Mouse (Mus musculus): ENCODE measurements around the gene H6pd. TPM values are rescaled to one million over a fixed set of nuclear protein-coding genes. Genes with fewer than 3 reads are reported as not detected.

H6pd gene
- total and polyA plus RNA-seq, 2 experiments from 2014 or later: 7.3 to 25.7 TPM

GRCm38 (mm10) chr4:149977801-149978544 lies 30.9 kb downstream of the H6pd start:
- ATAC-seq (ENCODE audit: insufficient read depth, low read depth) (peak; percentile 69), DNase-seq (ENCODE audit: low spot score) (no peak)
- peak overlapping the region; percentile 26; the same call in 1 of the 2 replicates for H3K27ac ChIP-seq (ENCODE audit: low read depth)
- H3K27me3 ChIP-seq (ENCODE audit: control insufficient read depth, insufficient read depth, low read length): 0 out of 2 replicates have a peak, but pooled peaks cover 4% of the 10 kb centered on the region
- H3K9ac ChIP-seq (replicated peaks; ENCODE audit: low read depth, low read length): no peak overlapping the region
- WGBS: 31% methylated on average over 17 of the region's 17 CpGs
- TF ChIP-seq CTCF (IDR thresholded peaks at IDR 0.05; ENCODE audit: low read depth) (no peak), EP300 (IDR thresholded peaks at IDR 0.05; ENCODE audit: low read depth) (no peak)
- H3K4me3 ChIP-seq (ENCODE audit: low read depth, low read length): no peak overlapping the region
- no peak overlapping the region for H3K4me2 ChIP-seq (ENCODE audit: low read depth, low read length)
- H3K4me1 ChIP-seq (ENCODE audit: control insufficient read depth, insufficient read depth): peaks cover 13% of the 10 kb centered on the region
- peaks cover 21% of the 10 kb centered on the region for H3K36me3 ChIP-seq (replicated peaks; ENCODE audit: control insufficient read depth, insufficient read depth, low read length)
- H3K9me3 ChIP-seq (replicated peaks; ENCODE audit: control insufficient read depth, low read length): no peaks in the 10 kb centered on the region

- 77% methylated on average over 6 of the region's 6 CpGs for WGBS
- Histone ChIP-seq H3K9me3 (replicated peaks; ENCODE audit: control insufficient read depth, low read length) (no peaks in the 10 kb centered on the region), H3K4me1 (ENCODE audit: control insufficient read depth, insufficient read depth) (peaks cover 13% of the 10 kb centered on the region), H3K4me3 (ENCODE audit: low read depth, low read length) (no peak overlapping the region), H3K9ac (replicated peaks; ENCODE audit: low read depth, low read length) (no peak overlapping the region), H3K27ac (ENCODE audit: low read depth) (no peak overlapping the region), H3K4me2 (ENCODE audit: low read depth, low read length) (no peak overlapping the region), H3K36me3 (replicated peaks; ENCODE audit: control insufficient read depth, insufficient read depth, low read length) (peaks cover 17% of the 10 kb centered on the region), H3K27me3 (ENCODE audit: control insufficient read depth, insufficient read depth, low read length) (0 out of 2 replicates have a peak, but pooled peaks cover 4% of the 10 kb centered on the region)
- no peak for ATAC-seq (ENCODE audit: insufficient read depth, low read depth)
- TF ChIP-seq EP300 (IDR thresholded peaks at IDR 0.05; ENCODE audit: low read depth) (no peak), CTCF (IDR thresholded peaks at IDR 0.05; ENCODE audit: low read depth) (no peak)
- no peak for DNase-seq (ENCODE audit: low spot score)
Observed at GRCm38 (mm10) chr4:149977181-149977580, 31.6 kb downstream of the H6pd start.

- no peak for TF ChIP-seq EP300 (IDR thresholded peaks at IDR 0.05; ENCODE audit: low read depth)
- DNase-seq (ENCODE audit: low spot score): no peak
- no peak overlapping the region for H3K27ac ChIP-seq (ENCODE audit: low read depth)
- peaks cover 13% of the 10 kb centered on the region for H3K4me1 ChIP-seq (ENCODE audit: control insufficient read depth, insufficient read depth)
- no peak overlapping the region for H3K9ac ChIP-seq (replicated peaks; ENCODE audit: low read depth, low read length)
- peaks cover 3% of the 10 kb centered on the region; the same call in 1 of the 2 replicates for H3K36me3 ChIP-seq (replicated peaks; ENCODE audit: control insufficient read depth, insufficient read depth, low read length)
- 0 out of 2 replicates have a peak, but pooled peaks cover 4% of the 10 kb centered on the region for H3K27me3 ChIP-seq (ENCODE audit: control insufficient read depth, insufficient read depth, low read length)
- WGBS: 78% methylated on average over 5 of the region's 5 CpGs
- no peaks in the 10 kb centered on the region for H3K9me3 ChIP-seq (replicated peaks; ENCODE audit: control insufficient read depth, low read length)
- H3K4me3 ChIP-seq (ENCODE audit: low read depth, low read length): no peak overlapping the region
- no peak for ATAC-seq (ENCODE audit: insufficient read depth, low read depth)
- H3K4me2 ChIP-seq (ENCODE audit: low read depth, low read length): no peak overlapping the region
Observed at GRCm38 (mm10) chr4:149975730-149976254, 33.0 kb downstream of the H6pd start.

- H3K27ac ChIP-seq (ENCODE audit: low read depth): no peak overlapping the region; the same call in 1 of the 2 replicates
- H3K4me1 ChIP-seq (ENCODE audit: control insufficient read depth, insufficient read depth): peaks cover 13% of the 10 kb centered on the region
- TF ChIP-seq CTCF (IDR thresholded peaks at IDR 0.05; ENCODE audit: low read depth) (no peak), EP300 (IDR thresholded peaks at IDR 0.05; ENCODE audit: low read depth) (no peak)
- H3K9ac ChIP-seq (replicated peaks; ENCODE audit: low read depth, low read length): no peak overlapping the region
- no peaks in the 10 kb centered on the region for H3K9me3 ChIP-seq (replicated peaks; ENCODE audit: control insufficient read depth, low read length)
- no peak overlapping the region for H3K4me3 ChIP-seq (ENCODE audit: low read depth, low read length)
- DNase-seq (ENCODE audit: low spot score) (no peak), ATAC-seq (ENCODE audit: insufficient read depth, low read depth) (no peak)
- 48% methylated on average over 8 of the region's 8 CpGs for WGBS
- no peak overlapping the region for H3K4me2 ChIP-seq (ENCODE audit: low read depth, low read length)
- no peaks in the 10 kb centered on the region for H3K36me3 ChIP-seq (replicated peaks; ENCODE audit: control insufficient read depth, insufficient read depth, low read length)
- H3K27me3 ChIP-seq (ENCODE audit: control insufficient read depth, insufficient read depth, low read length): 0 out of 2 replicates have a peak, but pooled peaks cover 9% of the 10 kb centered on the region
Observed at GRCm38 (mm10) chr4:149975291-149975690, 33.5 kb downstream of the H6pd start.

GRCm38 (mm10) chr4:149971393-149971792 lies 37.4 kb downstream of the H6pd start:
- TF ChIP-seq EP300 (IDR thresholded peaks at IDR 0.05; ENCODE audit: low read depth): no peak
- no peak for TF ChIP-seq CTCF (IDR thresholded peaks at IDR 0.05; ENCODE audit: low read depth)
- Histone ChIP-seq H3K27me3 (ENCODE audit: control insufficient read depth, insufficient read depth, low read length) (0 out of 2 replicates have a peak, but pooled peaks cover 9% of the 10 kb centered on the region), H3K36me3 (replicated peaks; ENCODE audit: control insufficient read depth, insufficient read depth, low read length) (no peaks in the 10 kb centered on the region), H3K4me2 (ENCODE audit: low read depth, low read length) (no peak overlapping the region), H3K9ac (replicated peaks; ENCODE audit: low read depth, low read length) (no peak overlapping the region), H3K4me1 (ENCODE audit: control insufficient read depth, insufficient read depth) (peaks cover 1% of the 10 kb centered on the region; the same call in 1 of the 2 replicates), H3K4me3 (ENCODE audit: low read depth, low read length) (no peak overlapping the region), H3K27ac (ENCODE audit: low read depth) (no peak overlapping the region), H3K9me3 (replicated peaks; ENCODE audit: control insufficient read depth, low read length) (no peaks in the 10 kb centered on the region)
- no peak for ATAC-seq (ENCODE audit: insufficient read depth, low read depth)
- DNase-seq (ENCODE audit: low spot score): no peak
- 51% methylated on average over 9 of the region's 9 CpGs for WGBS

All from heart, postnatal 0 days (tissue).